Mouse (Mus musculus) midbrain, embryonic 11.5 days (tissue): ENCODE data around the gene Rad9a. TPM values are rescaled to one million over a fixed set of nuclear protein-coding genes. Genes with fewer than 3 reads are reported as not detected.
A peak's percentile ranks its signal among the peaks of the same experiment; 100 is the strongest.

Source experiments
- ATAC-seq: fragments of 200-750 bp; cut with Nextera tagmentation; 2 replicates; pipeline ENCODE4 v1.8.0; 2017; ENCODE audit warnings: moderate TSS enrichment, moderate library complexity; ENCODE audit not compliant: low FRiP score
- DNase-seq: peaks from one replicate; pipeline ENCODE4 v3.0.0; 2015; ENCODE audit warnings: low spot score; ENCODE audit errors: missing footprints
- H3K27ac ChIP-seq: fragments of 300-500 bp; sonication (generic); 2 replicates; pipeline ENCODE4 v1.5.1; 2014; ENCODE audit warnings: low read depth, low read length
- H3K27me3 ChIP-seq: fragments of 300-500 bp; sonication (generic); 2 replicates; pipeline ENCODE4 v1.6.1; 2014; ENCODE audit warnings: mild to moderate bottlenecking, low read length, moderate library complexity, mixed read lengths; ENCODE audit not compliant: control insufficient read depth, insufficient read depth
- H3K36me3 ChIP-seq: fragments of 300-500 bp; sonication (generic); 2 replicates; pipeline ENCODE4 v1.6.1; 2014; ENCODE audit warnings: mild to moderate bottlenecking, low read length, moderate library complexity, mixed read lengths; ENCODE audit not compliant: control insufficient read depth, insufficient read depth
- H3K4me1 ChIP-seq: fragments of 300-500 bp; sonication (generic); 2 replicates; pipeline ENCODE4 v1.6.1; 2014; ENCODE audit warnings: low read length; ENCODE audit not compliant: control insufficient read depth, insufficient read depth
- H3K4me2 ChIP-seq: fragments of 300-500 bp; sonication (generic); 2 replicates; pipeline ENCODE4 v1.6.1; 2014; ENCODE audit warnings: mild to moderate bottlenecking, moderate library complexity
- H3K4me3 ChIP-seq: fragments of 300-500 bp; sonication (generic); 2 replicates; pipeline ENCODE4 v1.5.1; 2014; ENCODE audit warnings: low read depth, low read length
- H3K9ac ChIP-seq: fragments of 300-500 bp; sonication (generic); 2 replicates; pipeline ENCODE4 v1.6.1; 2014; ENCODE audit warnings: low read length
- H3K9me3 ChIP-seq: fragments of 300-500 bp; sonication (generic); 2 replicates; pipeline ENCODE4 v1.6.1; 2016; ENCODE audit warnings: low read length; ENCODE audit not compliant: control insufficient read depth
- WGBS: fragments of 180-500 bp; shearing (Covaris S2); extraction: QIAGEN DNeasy Blood & Tissue Kit; methylation state at CpG from one replicate; pipeline ENCODE4 v1.1.7; 2014; 5-methylcytosine and 5-hydroxymethylcytosine counted together
- polyA plus RNA-seq: library from polyadenylated mRNA; unstranded; fragments of >200 nt; fragmentation: Nextera tagmentation; extraction: Ambion mirVana; gene quantifications from 2 replicates; pipeline ENCODE4 v1.2.1, GENCODE M21; 2014

Gene Rad9a
- polyA plus RNA-seq, 1 experiment from 2014 or later: 42.4 TPM

GRCm38 (mm10) chr19:4231253-4232185 is 30.1 kb upstream of the Rad9a start, which contains the start of gene Pold4:
Gene Pold4 (plus strand): TSS chr19:4231899.
- H3K27ac ChIP-seq: no peak within 1 kb of the TSS
- no peaks in the 10 kb centered on the region for H3K36me3 ChIP-seq
- peak; percentile 96 for DNase-seq
- WGBS: 12% methylated on average over 26 of the region's 26 CpGs
- H3K4me1 ChIP-seq: peaks cover 9% of the 10 kb centered on the region
- peak; percentile 92 for ATAC-seq
- peak within 1 kb of the TSS; percentile 49 for H3K4me3 ChIP-seq
- peaks cover 3% of the 10 kb centered on the region; the same call in 1 of the 2 replicates for H3K27me3 ChIP-seq
- H3K9me3 ChIP-seq: no peaks in the 10 kb centered on the region
- peak within 1 kb of the TSS; percentile 80 for H3K4me2 ChIP-seq
- peak within 1 kb of the TSS; percentile 67 for H3K9ac ChIP-seq

- DNase-seq: no peak
- no peak overlapping the region for H3K4me2 ChIP-seq
- no peak overlapping the region for H3K9ac ChIP-seq
- no peak overlapping the region for H3K27ac ChIP-seq
- no peak for ATAC-seq
- H3K27me3 ChIP-seq: peaks cover 3% of the 10 kb centered on the region; the same call in 1 of the 2 replicates
- H3K4me1 ChIP-seq: peaks cover 9% of the 10 kb centered on the region
- WGBS: 75% methylated on average over 8 of the region's 8 CpGs
- no peaks in the 10 kb centered on the region for H3K36me3 ChIP-seq
- H3K9me3 ChIP-seq: no peaks in the 10 kb centered on the region
- H3K4me3 ChIP-seq: no peak overlapping the region
Observed at GRCm38 (mm10) chr19:4230415-4230814, 29.0 kb upstream of the Rad9a start.

- 49% methylated on average over 9 of the region's 9 CpGs for WGBS
- Histone ChIP-seq H3K36me3 (no peaks in the 10 kb centered on the region), H3K9ac (no peak overlapping the region), H3K4me3 (no peak overlapping the region), H3K4me1 (peaks cover 9% of the 10 kb centered on the region), H3K9me3 (no peaks in the 10 kb centered on the region), H3K27me3 (peaks cover 3% of the 10 kb centered on the region; the same call in 1 of the 2 replicates), H3K27ac (no peak overlapping the region), H3K4me2 (no peak overlapping the region)
- no peak for ATAC-seq
- peak; percentile 62 for DNase-seq
Observed at GRCm38 (mm10) chr19:4229451-4230076, 28.1 kb upstream of the Rad9a start.

GRCm38 (mm10) chr19:4228891-4229290 is 27.4 kb upstream of the Rad9a start:
- DNase-seq (peak; percentile 64), ATAC-seq (no peak)
- Histone ChIP-seq H3K9me3 (no peaks in the 10 kb centered on the region), H3K4me2 (no peak overlapping the region), H3K4me3 (no peak overlapping the region), H3K27ac (no peak overlapping the region), H3K4me1 (peaks cover 9% of the 10 kb centered on the region), H3K27me3 (peaks cover 3% of the 10 kb centered on the region; the same call in 1 of the 2 replicates), H3K9ac (no peak overlapping the region), H3K36me3 (no peaks in the 10 kb centered on the region)
- 78% methylated on average over 4 of the region's 4 CpGs for WGBS

GRCm38 (mm10) chr19:4227894-4228678 is 26.6 kb upstream of the Rad9a start:
- Histone ChIP-seq H3K9ac (no peak overlapping the region), H3K36me3 (no peaks in the 10 kb centered on the region), H3K27me3 (peaks cover 3% of the 10 kb centered on the region; the same call in 1 of the 2 replicates), H3K9me3 (no peaks in the 10 kb centered on the region), H3K4me2 (no peak overlapping the region), H3K27ac (no peak overlapping the region), H3K4me3 (no peak overlapping the region), H3K4me1 (peaks cover 9% of the 10 kb centered on the region)
- 20% methylated on average over 8 of the region's 8 CpGs for WGBS
- ATAC-seq (0 out of 2 replicates have a peak, but pooled peaks have one; percentile 18), DNase-seq (peak; percentile 97)

- DNase-seq (no peak), ATAC-seq (no peak)
- H3K27ac ChIP-seq: no peak overlapping the region
- no peak overlapping the region for H3K9ac ChIP-seq
- 71% methylated on average over 5 of the region's 5 CpGs for WGBS
- H3K36me3 ChIP-seq: no peaks in the 10 kb centered on the region
- H3K9me3 ChIP-seq: no peaks in the 10 kb centered on the region
- H3K27me3 ChIP-seq: peaks cover 3% of the 10 kb centered on the region; the same call in 1 of the 2 replicates
- H3K4me3 ChIP-seq: no peak overlapping the region
- peaks cover 7% of the 10 kb centered on the region for H3K4me1 ChIP-seq
- H3K4me2 ChIP-seq: no peak overlapping the region
Observed at GRCm38 (mm10) chr19:4227446-4227845, 26.0 kb upstream of the Rad9a start.

GRCm38 (mm10) chr19:4226779-4227178 is 25.3 kb upstream of the Rad9a start:
- peaks cover 4% of the 10 kb centered on the region for H3K4me1 ChIP-seq
- no peak for ATAC-seq
- H3K27ac ChIP-seq: no peak overlapping the region

GRCm38 (mm10) chr19:4222165-4222564 is 20.7 kb upstream of the Rad9a start:
- no peaks in the 10 kb centered on the region for H3K9me3 ChIP-seq
- no peak overlapping the region for H3K4me3 ChIP-seq
- no peaks in the 10 kb centered on the region; the same call in 1 of the 2 replicates for H3K27me3 ChIP-seq
- no peak overlapping the region for H3K9ac ChIP-seq
- no peak overlapping the region for H3K4me2 ChIP-seq
- H3K4me1 ChIP-seq: no peaks in the 10 kb centered on the region
- ATAC-seq (no peak), DNase-seq (peak; percentile 37)
- WGBS: 88% methylated on average over 11 of the region's 11 CpGs
- no peaks in the 10 kb centered on the region for H3K36me3 ChIP-seq
- no peak overlapping the region for H3K27ac ChIP-seq

More at GRCm38 (mm10) chr19:4226779-4227178, 25.3 kb upstream of the Rad9a start:
- no peak overlapping the region for H3K4me3 ChIP-seq
- no peaks in the 10 kb centered on the region for H3K36me3 ChIP-seq
- H3K27me3 ChIP-seq: peaks cover 3% of the 10 kb centered on the region; the same call in 1 of the 2 replicates
- no peak overlapping the region for H3K4me2 ChIP-seq
- H3K9ac ChIP-seq: no peak overlapping the region
- 91% methylated on average over 7 of the region's 7 CpGs for WGBS
- peak; percentile 1 for DNase-seq
- no peaks in the 10 kb centered on the region for H3K9me3 ChIP-seq
